Mouse (Mus musculus) activated CD4-positive, CD25-positive, alpha-beta regulatory T cell, adult 9 weeks (primary cell): ENCODE measurements around the gene Olfr589. TPM values are rescaled to one million over a fixed set of nuclear protein-coding genes. Genes with fewer than 3 reads are reported as not detected.

Source experiments
- polyA plus RNA-seq: library from polyadenylated mRNA; unstranded; fragments of 100-300 nt; shearing (Covaris generic); gene quantifications from one replicate; pipeline ENCODE4 v1.2.1, GENCODE M21; 2017

Gene Olfr589
- polyA plus RNA-seq, result not detected

GRCm38 (mm10) chr7:103156256-103156655 lies at the start of gene Olfr589:
Gene Olfr589, minus strand, starts transcription at chr7:103156356.

GRCm38 (mm10) chr7:103184503-103184902 lies 28.3 kb upstream of the Olfr589 start, which contains the start of gene Olfr592:
Gene Olfr592, plus strand, starts transcription at chr7:103184803.

GRCm38 (mm10) chr7:103178240-103178639 lies 22.1 kb upstream of the Olfr589 start, which contains the start of gene Olfr591:
Gene Olfr591, minus strand, starts transcription at chr7:103178340.

GRCm38 (mm10) chr7:103140579-103140978 lies 15.6 kb downstream of the Olfr589 start, which contains the start of gene Olfr588-ps1:
Gene Olfr588-ps1, plus strand, starts transcription at chr7:103140879.

GRCm38 (mm10) chr7:103125538-103125937 lies 30.6 kb downstream of the Olfr589 start, which contains the start of gene Olfr586:
Gene Olfr586, minus strand, starts transcription at chr7:103125638.

Other genes starting within 250 kb of the Olfr589 start
- gene Olfr571, start 238.8 kb downstream of the Olfr589 start, polyA plus RNA-seq, result not detected
- gene Olfr572, start 231.9 kb downstream of the Olfr589 start, polyA plus RNA-seq, result not detected
- not detected for gene Olfr573-ps1, start 213.8 kb downstream of the Olfr589 start, polyA plus RNA-seq
- not detected for gene Olfr574, start 207.9 kb downstream of the Olfr589 start, polyA plus RNA-seq
- not detected for gene Olfr575, start 197.6 kb downstream of the Olfr589 start, polyA plus RNA-seq
- not detected for gene Olfr576, start 193.7 kb downstream of the Olfr589 start, polyA plus RNA-seq
- gene Olfr577, start 180.4 kb downstream of the Olfr589 start, polyA plus RNA-seq, result not detected
- gene Olfr578, start 167.0 kb downstream of the Olfr589 start, polyA plus RNA-seq, result not detected
- gene Olfr582, start 118.3 kb downstream of the Olfr589 start, polyA plus RNA-seq, result not detected
- gene Olfr583, start 105.1 kb downstream of the Olfr589 start, polyA plus RNA-seq, result not detected
- not detected for gene Olfr584, start 74.5 kb downstream of the Olfr589 start, polyA plus RNA-seq
- gene Olfr585, start 58.6 kb downstream of the Olfr589 start, polyA plus RNA-seq, result not detected
- gene Olfr586, start 30.7 kb downstream of the Olfr589 start, polyA plus RNA-seq, result not detected
- gene Olfr588-ps1, start 15.5 kb downstream of the Olfr589 start, polyA plus RNA-seq, result not detected
- not detected for gene Olfr591, start 22.0 kb upstream of the Olfr589 start, polyA plus RNA-seq
- gene Olfr592, start 28.4 kb upstream of the Olfr589 start, polyA plus RNA-seq, result not detected
- not detected for gene Olfr593, start 55.5 kb upstream of the Olfr589 start, polyA plus RNA-seq
- not detected for gene Olfr594, start 60.6 kb upstream of the Olfr589 start, polyA plus RNA-seq
- not detected for gene Usp17ld, start 96.1 kb upstream of the Olfr589 start, polyA plus RNA-seq
- not detected for gene Olfr596, start 149.3 kb upstream of the Olfr589 start, polyA plus RNA-seq
- not detected for gene Olfr597, start 160.0 kb upstream of the Olfr589 start, polyA plus RNA-seq
- not detected for gene Olfr598, start 167.2 kb upstream of the Olfr589 start, polyA plus RNA-seq
- not detected for gene Olfr599, start 179.6 kb upstream of the Olfr589 start, polyA plus RNA-seq
- not detected for gene Olfr600, start 193.3 kb upstream of the Olfr589 start, polyA plus RNA-seq
- gene Olfr601, start 206.3 kb upstream of the Olfr589 start, polyA plus RNA-seq, result not detected
- gene Olfr603, start 229.8 kb upstream of the Olfr589 start, polyA plus RNA-seq, result not detected